Mouse (Mus musculus): Measurements from ENCODE around the gene Foxj1. TPM values are rescaled to one million over a fixed set of nuclear protein-coding genes. Genes with fewer than 3 reads are reported as not detected.
"Not testable (repeated sequence)": the region's sequence is repeated elsewhere in the genome, so short reads cannot be mapped to it uniquely, and the experiment has no call there.

The Foxj1 gene
- polyA plus RNA-seq, 1 experiment from 2014 or later: 1.8 TPM

DNA sequence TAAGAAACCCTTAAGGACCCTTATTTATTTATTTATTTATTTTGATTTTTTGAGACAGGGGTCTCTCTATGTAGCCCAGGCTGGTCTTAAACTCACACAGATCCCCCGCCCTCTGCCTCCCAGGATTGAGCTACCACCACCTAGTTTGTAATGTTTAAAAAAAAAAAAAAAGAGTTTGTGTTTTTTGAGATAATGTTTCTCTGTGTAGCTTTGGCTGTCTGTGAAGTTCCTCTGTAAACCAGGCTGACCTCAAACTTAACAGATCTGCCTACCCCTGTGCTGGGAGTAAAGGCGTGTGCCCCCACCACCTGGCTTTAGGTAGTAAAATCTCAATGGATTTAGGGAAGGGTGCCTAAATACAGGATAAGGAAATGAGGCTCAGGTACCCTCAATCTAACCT lies 30.9 kb upstream of the Foxj1 start:
- Histone ChIP-seq H3K36me3 (0 out of 2 replicates have a peak, but pooled peaks cover 7% of the 10 kb centered on the region), H3K4me3 (no peak overlapping the region), H3K9me3 (no peaks in the 10 kb centered on the region), H3K27ac (no peak overlapping the region), H3K27me3 (no peaks in the 10 kb centered on the region), H3K4me1 (0 out of 2 replicates have a peak, but pooled peaks cover 3% of the 10 kb centered on the region), H3K4me2 (replicated peaks) (no peak overlapping the region), H3K9ac (no peak overlapping the region)
- WGBS: 83% methylated on average over 2 of the region's 2 CpGs
- no peak for ATAC-seq (ENCODE audit: insufficient number of reproducible peaks, insufficient read depth, low FRiP score, low TSS enrichment)

DNA sequence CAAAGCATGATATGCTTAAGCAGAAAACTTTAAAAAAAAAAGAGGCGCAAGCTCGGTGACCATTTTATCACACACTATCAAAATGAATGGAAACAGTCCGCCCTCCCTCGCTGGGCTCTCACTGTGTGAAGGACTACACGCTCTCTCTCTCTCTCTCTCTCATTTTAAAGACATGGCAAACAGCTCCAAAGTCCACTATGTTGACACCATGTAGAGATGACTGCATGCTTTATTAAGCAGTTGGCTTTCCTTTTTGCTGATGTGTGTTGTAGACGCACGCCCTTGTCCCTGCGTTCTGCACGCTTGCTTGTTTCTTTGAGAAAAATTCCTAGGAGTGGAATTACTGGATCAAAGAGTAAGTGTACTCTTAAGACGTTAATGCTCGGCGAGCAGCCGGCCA lies 30.2 kb upstream of the Foxj1 start:
- H3K27ac ChIP-seq: no peak overlapping the region

DNA sequence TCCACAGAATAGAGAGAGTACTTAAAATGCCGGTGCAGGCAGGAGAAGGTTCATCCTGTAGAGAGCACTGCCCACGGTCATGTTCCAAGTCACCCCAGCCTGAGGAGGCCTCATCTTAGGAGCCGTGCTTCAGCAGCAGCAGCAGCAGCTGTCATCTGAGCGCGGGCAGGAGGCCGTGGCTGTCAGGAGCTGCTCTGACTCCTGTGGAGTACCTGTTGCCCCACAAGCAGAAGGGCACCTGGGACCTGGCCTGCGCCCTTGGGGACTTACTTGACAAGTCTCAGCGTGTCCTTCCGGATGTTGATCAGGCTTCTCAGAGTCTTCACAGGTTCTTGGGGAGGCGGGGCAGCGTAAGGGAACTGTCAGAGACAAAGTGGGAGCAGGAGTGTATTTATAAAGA lies 26.8 kb upstream of the Foxj1 start:
- WGBS: 69% methylated on average over 11 of the region's 11 CpGs
- Histone ChIP-seq H3K9me3 (no peaks in the 10 kb centered on the region), H3K4me1 (0 out of 2 replicates have a peak, but pooled peaks cover 3% of the 10 kb centered on the region), H3K36me3 (peaks cover 31% of the 10 kb centered on the region), H3K27me3 (no peaks in the 10 kb centered on the region), H3K4me2 (replicated peaks) (no peak overlapping the region), H3K27ac (no peak overlapping the region), H3K9ac (no peak overlapping the region), H3K4me3 (no peak overlapping the region)
- ATAC-seq (ENCODE audit: insufficient number of reproducible peaks, insufficient read depth, low FRiP score, low TSS enrichment): no peak

More for the DNA sequence above, 30.2 kb upstream of the Foxj1 start:
- H3K4me2 ChIP-seq (replicated peaks): no peak overlapping the region
- H3K27me3 ChIP-seq: no peaks in the 10 kb centered on the region
- ATAC-seq (ENCODE audit: insufficient number of reproducible peaks, insufficient read depth, low FRiP score, low TSS enrichment): no peak
- 54% methylated on average over 13 of the region's 13 CpGs for WGBS
- no peak overlapping the region for H3K9ac ChIP-seq
- H3K36me3 ChIP-seq: peaks cover 11% of the 10 kb centered on the region; the same call in 1 of the 2 replicates
- H3K9me3 ChIP-seq: no peaks in the 10 kb centered on the region
- 0 out of 2 replicates have a peak, but pooled peaks cover 3% of the 10 kb centered on the region for H3K4me1 ChIP-seq
- H3K4me3 ChIP-seq: no peak overlapping the region

DNA sequence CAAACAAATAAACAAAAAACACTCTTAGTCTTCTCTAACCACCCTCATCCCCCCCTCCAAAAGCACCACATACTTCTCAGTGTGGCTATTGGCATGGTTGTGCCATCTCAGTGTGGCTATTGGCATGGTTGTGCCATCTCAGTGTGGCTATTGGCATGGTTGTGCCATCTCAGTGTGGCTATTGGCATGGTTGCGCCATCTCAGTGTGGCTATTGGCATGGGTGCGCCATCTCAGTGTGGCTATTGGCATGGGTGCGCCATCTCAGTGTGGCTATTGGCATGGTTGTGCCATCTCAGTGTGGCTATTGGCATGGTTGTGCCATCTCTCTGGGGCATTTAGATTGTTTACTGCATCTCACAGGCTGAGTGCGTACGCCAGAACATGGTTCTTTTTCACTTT lies 25.7 kb upstream of the Foxj1 start:
- not testable (repeated sequence) for H3K27ac ChIP-seq; H3K9ac ChIP-seq; H3K4me2 ChIP-seq (replicated peaks); H3K4me1 ChIP-seq; ATAC-seq (ENCODE audit: insufficient number of reproducible peaks, insufficient read depth, low FRiP score, low TSS enrichment); H3K9me3 ChIP-seq; H3K27me3 ChIP-seq; H3K4me3 ChIP-seq
- peaks cover 33% of the 10 kb centered on the region for H3K36me3 ChIP-seq
- WGBS: 98% methylated on average over 5 of the region's 5 CpGs

DNA sequence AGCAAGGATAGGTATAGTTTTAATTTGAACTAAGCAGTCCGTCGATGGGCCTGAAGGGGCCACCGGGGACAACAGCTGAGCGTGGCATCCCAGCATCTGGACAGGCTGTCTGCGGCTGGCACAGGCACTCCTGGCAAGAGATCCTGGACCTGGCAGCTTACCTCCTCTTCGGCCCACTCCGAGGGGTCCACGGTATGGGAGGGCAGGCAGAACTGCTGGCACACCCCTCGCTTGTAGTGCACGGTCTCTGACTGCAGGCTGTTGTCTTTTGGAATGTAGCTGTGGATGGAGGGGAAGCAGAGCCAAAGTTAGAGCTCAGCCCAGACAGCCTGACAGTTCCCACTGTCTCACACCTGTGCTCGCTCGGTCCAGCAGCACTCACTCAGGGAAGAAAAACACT lies 24.5 kb upstream of the Foxj1 start:
- H3K9ac ChIP-seq: no peak overlapping the region
- 85% methylated on average over 12 of the region's 12 CpGs for WGBS
- no peak overlapping the region for H3K27ac ChIP-seq
- ATAC-seq (ENCODE audit: insufficient number of reproducible peaks, insufficient read depth, low FRiP score, low TSS enrichment): no peak
- H3K36me3 ChIP-seq: peaks cover 45% of the 10 kb centered on the region
- no peaks in the 10 kb centered on the region for H3K9me3 ChIP-seq
- no peak overlapping the region for H3K4me3 ChIP-seq
- no peaks in the 10 kb centered on the region for H3K27me3 ChIP-seq
- no peak overlapping the region for H3K4me2 ChIP-seq (replicated peaks)
- H3K4me1 ChIP-seq: 0 out of 2 replicates have a peak, but pooled peaks cover 3% of the 10 kb centered on the region

DNA sequence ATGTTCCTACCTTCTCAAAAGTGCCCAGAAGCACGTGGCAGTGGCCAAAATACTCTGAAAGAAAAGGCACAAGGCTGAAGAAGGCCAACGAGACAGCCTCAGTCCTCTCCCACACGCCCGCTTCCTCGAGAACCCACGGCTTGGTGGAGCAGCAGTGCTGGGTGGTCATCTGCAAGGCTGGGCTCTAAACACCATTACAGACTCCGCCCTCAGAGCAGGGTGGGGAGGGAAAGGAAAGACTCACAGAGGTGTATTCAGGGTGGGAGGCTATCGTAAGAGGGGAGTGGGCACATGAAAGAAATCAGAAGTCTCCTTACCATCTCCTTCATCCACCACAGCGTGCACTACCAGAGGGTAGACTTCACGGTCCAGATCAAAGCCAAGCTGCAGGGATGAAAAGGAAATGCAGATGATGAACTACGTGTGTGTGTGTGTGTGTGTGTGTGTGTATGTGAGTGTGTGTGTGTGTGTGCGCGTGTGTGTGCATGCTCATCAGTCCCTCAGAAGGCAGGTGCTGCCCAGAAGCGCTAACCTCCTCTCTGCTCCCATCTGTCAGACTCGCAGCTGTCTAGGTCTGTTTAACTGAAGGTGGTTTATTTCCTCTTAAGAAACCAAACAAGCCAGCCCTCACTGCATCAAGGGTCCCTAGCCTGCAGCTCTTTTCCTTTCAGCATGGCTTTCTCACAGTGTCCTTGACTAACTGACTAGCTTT lies 23.9 kb upstream of the Foxj1 start:
- Histone ChIP-seq H3K27ac (no peak overlapping the region), H3K36me3 (peaks cover 51% of the 10 kb centered on the region), H3K9me3 (no peaks in the 10 kb centered on the region), H3K27me3 (no peaks in the 10 kb centered on the region), H3K4me2 (replicated peaks) (no peak overlapping the region), H3K4me3 (no peak overlapping the region), H3K4me1 (0 out of 2 replicates have a peak, but pooled peaks cover 3% of the 10 kb centered on the region), H3K9ac (no peak overlapping the region)
- ATAC-seq (ENCODE audit: insufficient number of reproducible peaks, insufficient read depth, low FRiP score, low TSS enrichment): no peak
- WGBS: 76% methylated on average over 15 of the region's 15 CpGs

DNA sequence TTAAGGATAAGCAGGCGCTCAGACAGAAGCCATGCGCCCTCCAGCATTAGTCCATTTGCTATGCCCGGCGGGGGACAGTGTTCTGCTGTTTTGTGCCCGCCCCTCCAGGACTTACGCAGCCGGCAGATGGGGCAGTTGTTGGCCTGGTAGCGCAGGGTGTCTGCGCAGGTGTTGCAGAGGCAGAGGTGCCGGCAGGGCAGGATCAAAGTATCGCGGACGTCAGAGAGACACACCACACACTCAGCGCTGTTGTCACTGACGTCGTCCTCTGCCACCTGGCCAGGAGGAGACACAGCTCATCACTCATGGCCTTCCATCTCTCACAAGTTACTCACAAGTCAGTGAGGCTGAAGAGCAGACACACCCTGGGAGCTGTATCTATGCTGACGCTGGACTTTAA lies 19.3 kb upstream of the Foxj1 start:
- Histone ChIP-seq H3K9ac (no peak overlapping the region), H3K27ac (no peak overlapping the region), H3K4me2 (replicated peaks) (no peak overlapping the region), H3K9me3 (no peaks in the 10 kb centered on the region), H3K27me3 (no peaks in the 10 kb centered on the region), H3K4me1 (no peaks in the 10 kb centered on the region), H3K36me3 (peaks cover 61% of the 10 kb centered on the region), H3K4me3 (no peak overlapping the region)
- WGBS: 29% methylated on average over 17 of the region's 17 CpGs
- ATAC-seq (ENCODE audit: insufficient number of reproducible peaks, insufficient read depth, low FRiP score, low TSS enrichment): no peak

DNA sequence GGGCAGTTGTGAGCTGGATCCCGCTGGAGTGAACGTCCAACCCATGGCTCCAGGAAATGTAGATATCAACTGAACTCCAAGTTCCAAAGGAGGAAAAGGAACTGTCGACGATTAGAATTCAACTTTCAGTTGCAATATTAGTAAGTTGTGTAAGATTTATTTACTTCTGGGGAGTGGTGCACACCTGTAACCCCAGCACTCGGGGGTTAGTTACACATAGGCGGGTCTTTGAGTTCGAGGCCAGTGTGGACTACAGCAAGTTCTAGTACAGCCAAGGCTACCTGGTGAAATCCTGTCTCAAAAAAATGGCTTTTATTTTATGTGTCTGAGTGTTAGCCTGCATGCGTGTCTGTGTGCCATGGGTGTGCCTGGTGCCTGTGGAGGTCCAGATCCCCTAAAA lies 18.3 kb upstream of the Foxj1 start:
- H3K4me3 ChIP-seq: no peak overlapping the region
- H3K4me1 ChIP-seq: no peaks in the 10 kb centered on the region
- H3K27ac ChIP-seq: no peak overlapping the region
- ATAC-seq (ENCODE audit: insufficient number of reproducible peaks, insufficient read depth, low FRiP score, low TSS enrichment): no peak
- H3K9ac ChIP-seq: no peak overlapping the region
- no peak overlapping the region for H3K4me2 ChIP-seq (replicated peaks)
- peaks cover 57% of the 10 kb centered on the region for H3K36me3 ChIP-seq
- H3K27me3 ChIP-seq: no peaks in the 10 kb centered on the region
- WGBS: 92% methylated on average over 8 of the region's 8 CpGs
- H3K9me3 ChIP-seq: no peaks in the 10 kb centered on the region

DNA sequence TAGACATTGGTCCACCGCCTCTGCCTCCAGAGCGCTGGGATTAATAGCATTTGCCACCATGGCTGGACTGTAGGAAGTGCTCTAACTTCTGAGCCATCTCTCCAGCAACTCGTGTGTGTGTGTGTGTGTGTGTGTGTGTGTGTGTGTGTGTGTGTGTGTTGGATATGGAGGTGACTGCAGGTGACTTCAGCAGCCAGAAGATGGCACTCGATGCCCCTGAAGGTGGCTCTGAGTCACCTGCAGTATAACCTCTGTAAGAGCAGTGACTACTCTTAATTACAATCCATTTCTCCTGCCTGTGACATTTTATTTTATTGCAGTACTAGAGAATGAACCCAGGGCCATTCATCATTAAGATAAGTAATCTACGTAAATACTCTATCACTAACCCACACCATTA lies 16.1 kb upstream of the Foxj1 start:
- H3K36me3 ChIP-seq: peaks cover 70% of the 10 kb centered on the region
- no peak for ATAC-seq (ENCODE audit: insufficient number of reproducible peaks, insufficient read depth, low FRiP score, low TSS enrichment)
- no peak overlapping the region for H3K4me2 ChIP-seq (replicated peaks)
- no peak overlapping the region for H3K9ac ChIP-seq
- no peak overlapping the region for H3K4me3 ChIP-seq
- no peaks in the 10 kb centered on the region for H3K27me3 ChIP-seq
- no peak overlapping the region for H3K27ac ChIP-seq
- H3K4me1 ChIP-seq: no peaks in the 10 kb centered on the region
- no peaks in the 10 kb centered on the region for H3K9me3 ChIP-seq
- WGBS: 79% methylated on average over 5 of the region's 5 CpGs

DNA sequence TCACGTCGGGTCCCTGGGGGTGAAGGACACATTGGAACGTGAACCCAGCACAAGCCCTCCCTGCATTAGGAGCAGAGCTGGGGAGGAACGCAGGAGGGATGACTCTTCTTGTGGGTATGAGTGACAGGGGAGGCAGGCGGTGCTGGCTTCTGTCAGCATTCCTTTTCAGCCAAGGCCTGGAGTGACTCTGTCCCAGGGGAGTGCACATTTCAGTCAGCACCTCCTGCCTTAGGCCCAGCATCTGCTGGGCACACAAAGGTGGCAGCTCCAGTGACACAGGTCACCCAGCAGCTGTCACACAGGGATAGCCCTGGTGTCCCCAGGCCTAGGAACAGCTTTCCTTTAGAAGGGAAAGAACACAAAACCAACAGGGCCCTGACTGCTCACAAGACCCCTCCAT lies 12.8 kb upstream of the Foxj1 start:
- H3K36me3 ChIP-seq: peaks cover 66% of the 10 kb centered on the region
- ATAC-seq (ENCODE audit: insufficient number of reproducible peaks, insufficient read depth, low FRiP score, low TSS enrichment): no peak
- WGBS: 59% methylated on average over 5 of the region's 5 CpGs

DNA sequence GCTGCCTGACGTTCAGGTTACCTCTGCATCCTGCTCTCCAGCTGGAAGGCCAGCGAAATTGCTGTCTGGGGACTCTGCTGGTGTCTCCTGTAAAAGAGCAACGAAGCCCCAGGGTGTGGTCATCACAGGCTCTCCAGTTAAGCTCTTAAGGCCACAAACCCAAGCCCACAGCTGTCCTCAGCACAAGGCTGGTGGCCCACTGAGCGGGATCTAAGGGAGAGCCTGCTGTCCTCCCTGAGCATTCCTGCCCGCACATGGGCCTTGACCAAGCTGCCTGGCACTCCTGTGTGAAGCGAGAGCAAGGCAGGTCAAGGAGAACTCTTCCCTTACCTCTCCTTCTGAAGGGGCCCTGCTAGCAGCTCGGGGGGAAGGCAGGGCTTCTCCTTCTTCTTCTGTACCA lies 11.8 kb upstream of the Foxj1 start:
- 75% methylated on average over 7 of the region's 7 CpGs for WGBS

More for the DNA sequence above, 12.8 kb upstream of the Foxj1 start:
- no peak overlapping the region for H3K4me3 ChIP-seq
- H3K4me2 ChIP-seq (replicated peaks): no peak overlapping the region
- H3K9ac ChIP-seq: no peak overlapping the region
- H3K27me3 ChIP-seq: no peaks in the 10 kb centered on the region
- no peaks in the 10 kb centered on the region for H3K9me3 ChIP-seq
- H3K27ac ChIP-seq: no peak overlapping the region
- no peaks in the 10 kb centered on the region for H3K4me1 ChIP-seq

DNA sequence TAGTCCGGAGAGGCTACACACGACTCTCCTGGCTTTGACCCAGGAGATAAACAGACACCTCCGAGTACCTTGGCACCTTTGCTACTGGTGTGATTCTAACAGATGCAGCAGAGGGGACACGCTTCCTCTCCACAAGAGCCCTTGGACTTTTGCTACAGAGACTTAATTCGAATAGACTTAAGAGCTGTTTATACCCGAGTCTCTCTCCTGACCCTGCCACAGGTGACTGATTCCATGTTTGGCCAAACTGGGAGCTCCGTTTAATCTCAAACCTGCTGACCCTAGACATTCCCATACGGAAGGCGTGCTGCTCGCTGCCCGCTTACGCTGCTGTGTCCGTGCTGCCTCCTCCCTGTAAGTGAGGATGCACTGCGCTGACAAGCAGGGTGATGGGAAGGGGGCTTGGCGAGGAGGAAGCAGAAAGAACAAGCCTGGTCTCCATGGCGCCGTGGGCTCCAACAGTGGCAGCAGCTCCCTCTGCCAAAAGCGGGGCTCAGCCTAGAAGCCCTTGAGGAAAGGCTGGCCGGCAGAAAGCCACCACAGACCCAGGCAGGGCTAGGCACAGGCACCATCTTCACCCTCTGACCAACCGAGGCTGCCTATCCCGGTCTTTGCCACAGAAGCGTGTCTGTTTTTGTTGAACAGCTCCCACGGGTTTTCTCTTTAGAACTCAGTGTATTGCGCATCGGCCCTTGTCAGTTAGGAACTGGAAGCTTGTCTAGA lies 7.0 kb upstream of the Foxj1 start:
- Histone ChIP-seq H3K4me2 (replicated peaks) (no peak overlapping the region), H3K9me3 (no peaks in the 10 kb centered on the region), H3K9ac (no peak overlapping the region), H3K36me3 (peaks cover 41% of the 10 kb centered on the region; the same call in 1 of the 2 replicates), H3K4me1 (peaks cover 3% of the 10 kb centered on the region; the same call in 1 of the 2 replicates), H3K27me3 (0 out of 2 replicates have a peak, but pooled peaks cover 6% of the 10 kb centered on the region), H3K4me3 (no peak overlapping the region), H3K27ac (no peak overlapping the region)
- WGBS: 70% methylated on average over 25 of the region's 25 CpGs
- no peak for ATAC-seq (ENCODE audit: insufficient number of reproducible peaks, insufficient read depth, low FRiP score, low TSS enrichment)

More for the DNA sequence above, 11.8 kb upstream of the Foxj1 start:
- Histone ChIP-seq H3K9ac (no peak overlapping the region), H3K36me3 (peaks cover 70% of the 10 kb centered on the region), H3K9me3 (no peaks in the 10 kb centered on the region), H3K27me3 (no peaks in the 10 kb centered on the region), H3K4me1 (no peaks in the 10 kb centered on the region), H3K4me2 (replicated peaks) (no peak overlapping the region), H3K27ac (no peak overlapping the region), H3K4me3 (no peak overlapping the region)
- ATAC-seq (ENCODE audit: insufficient number of reproducible peaks, insufficient read depth, low FRiP score, low TSS enrichment): no peak

All from embryonic facial prominence, embryonic 12.5 days (tissue).